Mouse (Mus musculus) MEL (cell line): ENCODE results near the gene Ppp1r8. TPM values are rescaled to one million over a fixed set of nuclear protein-coding genes. Genes with fewer than 3 reads are reported as not detected.

ENCODE experiments used
- DNase-seq: peaks from one replicate; pipeline ENCODE4 v3.0.0; 2011; ENCODE audit warnings: low read depth, low spot score
- H3K27ac ChIP-seq: 2 replicates; pipeline ENCODE4 v1.5.1; 2012; ENCODE audit warnings: low read depth, mild to moderate bottlenecking, control low read depth, low read length, moderate library complexity; ENCODE audit not compliant: control insufficient read depth
- H3K27me3 ChIP-seq, 2 experiments: fragments of 150-350 bp in 1 of 2; sonication (generic) in 1 of 2; 2 replicates each; pipeline ENCODE4 v1.6.1; 2012; ENCODE audit warnings: low read length in 2 of 2, mild to moderate bottlenecking in 2 of 2, improper control_type of control experiment in 1 of 2, moderate library complexity in 1 of 2; ENCODE audit not compliant: insufficient read depth in 2 of 2, control insufficient read depth in 1 of 2
- H3K36me3 ChIP-seq, 2 experiments: 2 replicates each; pipeline ENCODE4 v1.6.1; 2012 to 2014; ENCODE audit warnings: low read length in 2 of 2, improper control_type of control experiment in 1 of 2, inconsistent platforms in 1 of 2, mild to moderate bottlenecking in 1 of 2; ENCODE audit not compliant: insufficient read depth in 2 of 2, control insufficient read depth in 1 of 2
- H3K4me1 ChIP-seq, 2 experiments: fragments of 150-350 bp in 1 of 2; sonication (generic) in 1 of 2; 2 replicates each; pipeline ENCODE4 v1.6.1; 2012; ENCODE audit warnings: low read length in 2 of 2, improper control_type of control experiment in 1 of 2, mild to moderate bottlenecking in 1 of 2; ENCODE audit not compliant: insufficient read depth in 2 of 2, control insufficient read depth in 1 of 2
- H3K4me3 ChIP-seq, 2 experiments: fragments of 150-350 bp in 1 of 2; sonication (generic) in 1 of 2; 2 replicates each; pipeline ENCODE4 v1.5.1; 2012; ENCODE audit warnings: low read depth in 2 of 2, low read length in 2 of 2, mild to moderate bottlenecking in 2 of 2, moderate library complexity in 2 of 2, control low read depth in 1 of 2, improper control_type of control experiment in 1 of 2; ENCODE audit not compliant: control insufficient read depth in 1 of 2, insufficient read depth in 1 of 2
- H3K79me2 ChIP-seq: 2 replicates; pipeline ENCODE4 v1.6.1; 2012; ENCODE audit warnings: mild to moderate bottlenecking, low read length, moderate library complexity; ENCODE audit not compliant: control insufficient read depth, poor library complexity, insufficient read depth
- H3K9ac ChIP-seq: 2 replicates; pipeline ENCODE4 v1.6.1; 2012; ENCODE audit warnings: low read depth, mild to moderate bottlenecking, control low read depth, low read length, moderate library complexity; ENCODE audit not compliant: control insufficient read depth, poor library complexity, severe bottlenecking
- H3K9me3 ChIP-seq: fragments of 150-350 bp; sonication (generic); replicated peaks from 2 replicates; pipeline ENCODE4 v1.6.1; 2012; ENCODE audit warnings: mild to moderate bottlenecking, low read length, improper control_type of control experiment, moderate library complexity; ENCODE audit not compliant: insufficient read depth
- BHLHE40 ChIP-seq: IDR thresholded peaks from 2 replicates; pipeline ENCODE4 v1.6.1; 2012; ENCODE audit warnings: low read depth, mild to moderate bottlenecking, inconsistent platforms, low read length, improper control_type of control experiment, borderline replicate concordance
- CHD1 ChIP-seq: IDR thresholded peaks from 2 replicates; pipeline ENCODE4 v1.6.1; 2012; ENCODE audit warnings: low read depth, mild to moderate bottlenecking, inconsistent platforms, low read length, improper control_type of control experiment
- CHD2 ChIP-seq: IDR thresholded peaks from 2 replicates; pipeline ENCODE4 v1.6.1; 2011; ENCODE audit warnings: low read length, improper control_type of control experiment
- CTCF ChIP-seq, 3 experiments: IDR thresholded peaks in 2 of 3; conservative IDR thresholded peaks in 1 of 3; 2 replicates each; pipeline ENCODE4 v1.5.1; 2011 to 2012; ENCODE audit warnings: low read length in 3 of 3, low read depth in 2 of 3, mild to moderate bottlenecking in 2 of 3, improper control_type of control experiment in 1 of 3, inconsistent platforms in 1 of 3, mixed read lengths in 1 of 3, moderate library complexity in 1 of 3; ENCODE audit not compliant: control insufficient read depth in 1 of 3, insufficient read depth in 1 of 3, poor library complexity in 1 of 3, severe bottlenecking in 1 of 3
- E2F4 ChIP-seq: IDR thresholded peaks from 2 replicates; pipeline ENCODE4 v1.6.1; 2011; ENCODE audit warnings: low read depth, low read length, improper control_type of control experiment, borderline replicate concordance
- ELF1 ChIP-seq: IDR thresholded peaks from 2 replicates; pipeline ENCODE4 v1.6.1; 2014; ENCODE audit warnings: low read depth, mild to moderate bottlenecking, inconsistent platforms, low read length, improper control_type of control experiment, moderate library complexity
- EP300 ChIP-seq, 2 experiments: IDR thresholded peaks; 2 replicates each; pipeline ENCODE4 v1.6.1; 2011; ENCODE audit warnings: improper control_type of control experiment in 2 of 2, low read length in 2 of 2, low read depth in 1 of 2, mild to moderate bottlenecking in 1 of 2
- ETS1 ChIP-seq: IDR thresholded peaks from 2 replicates; pipeline ENCODE4 v1.6.1; 2012; ENCODE audit warnings: low read depth, mild to moderate bottlenecking, inconsistent platforms, low read length, improper control_type of control experiment, moderate library complexity
- GABPA ChIP-seq: IDR thresholded peaks from 2 replicates; pipeline ENCODE4 v1.6.1; 2012; ENCODE audit warnings: low read depth, mild to moderate bottlenecking, inconsistent platforms, low read length, improper control_type of control experiment, moderate library complexity
- GATA1 ChIP-seq: IDR thresholded peaks from 2 replicates; pipeline ENCODE4 v1.6.1; 2011; ENCODE audit warnings: low read depth, low read length, improper control_type of control experiment
- JUND ChIP-seq: IDR thresholded peaks from 2 replicates; pipeline ENCODE4 v1.6.1; 2011; ENCODE audit warnings: low read depth, mild to moderate bottlenecking, improper control_type of control experiment, low read length
- KAT2A ChIP-seq: conservative IDR thresholded peaks from 2 replicates; pipeline ENCODE4 v1.6.1; 2012; ENCODE audit warnings: low read depth, low read length, improper control_type of control experiment, inconsistent platforms
- MAFK ChIP-seq: IDR thresholded peaks from 2 replicates; pipeline ENCODE4 v1.6.1; 2011; ENCODE audit warnings: low read depth, mild to moderate bottlenecking, low read length, improper control_type of control experiment, borderline replicate concordance
- MAX ChIP-seq: IDR thresholded peaks from 2 replicates; pipeline ENCODE4 v1.6.1; 2011; ENCODE audit warnings: low read length, improper control_type of control experiment
- MEF2A ChIP-seq: IDR thresholded peaks from 2 replicates; pipeline ENCODE4 v1.6.1; 2014; ENCODE audit warnings: low read depth, mild to moderate bottlenecking, inconsistent platforms, low read length, improper control_type of control experiment; ENCODE audit not compliant: poor library complexity, insufficient replicate concordance, severe bottlenecking; ENCODE audit errors: extremely low read depth
- MXI1 ChIP-seq: IDR thresholded peaks from 2 replicates; pipeline ENCODE4 v1.6.1; 2011; ENCODE audit warnings: mild to moderate bottlenecking, low read depth, low read length, improper control_type of control experiment
- MYB ChIP-seq: IDR thresholded peaks from 2 replicates; pipeline ENCODE4 v1.6.1; 2011; ENCODE audit warnings: mild to moderate bottlenecking, low read depth, low read length, improper control_type of control experiment
- MYC ChIP-seq: IDR thresholded peaks from 2 replicates; pipeline ENCODE4 v1.6.1; 2011; ENCODE audit warnings: low read depth, mild to moderate bottlenecking, low read length, improper control_type of control experiment, moderate library complexity
- NELFE ChIP-seq: IDR thresholded peaks from 2 replicates; pipeline ENCODE4 v1.6.1; 2011; ENCODE audit warnings: low read depth, low read length, improper control_type of control experiment
- NRF1 ChIP-seq: IDR thresholded peaks from 2 replicates; pipeline ENCODE4 v1.6.1; 2014; ENCODE audit warnings: low read depth, mild to moderate bottlenecking, inconsistent platforms, low read length, improper control_type of control experiment, moderate library complexity; ENCODE audit not compliant: poor library complexity, insufficient read depth, severe bottlenecking
- POLR2A ChIP-seq, 2 experiments: IDR thresholded peaks; 2 replicates each; pipeline ENCODE4 v1.6.1; 2011 to 2012; ENCODE audit warnings: low read length in 2 of 2, mild to moderate bottlenecking in 2 of 2, control low read depth in 1 of 2, improper control_type of control experiment in 1 of 2, low read depth in 1 of 2, moderate library complexity in 1 of 2; ENCODE audit not compliant: control insufficient read depth in 1 of 2, insufficient read depth in 1 of 2, poor library complexity in 1 of 2
- POLR2AphosphoS2 ChIP-seq: IDR thresholded peaks from 2 replicates; pipeline ENCODE4 v1.6.1; 2011; ENCODE audit warnings: low read length, improper control_type of control experiment
- RAD21 ChIP-seq: IDR thresholded peaks from 2 replicates; pipeline ENCODE4 v1.6.1; 2011; ENCODE audit warnings: mild to moderate bottlenecking, low read depth, low read length, improper control_type of control experiment
- RCOR1 ChIP-seq: IDR thresholded peaks from 2 replicates; pipeline ENCODE4 v1.6.1; 2012; ENCODE audit warnings: low read depth, mild to moderate bottlenecking, inconsistent platforms, low read length, improper control_type of control experiment
- SIN3A ChIP-seq: IDR thresholded peaks from 2 replicates; pipeline ENCODE4 v1.6.1; 2012; ENCODE audit warnings: low read length, improper control_type of control experiment, inconsistent platforms
- SMC3 ChIP-seq: IDR thresholded peaks from 2 replicates; pipeline ENCODE4 v1.6.1; 2011; ENCODE audit warnings: low read depth, low read length, improper control_type of control experiment
- TAL1 ChIP-seq: IDR thresholded peaks from 2 replicates; pipeline ENCODE4 v1.6.1; 2012; ENCODE audit warnings: mild to moderate bottlenecking, inconsistent platforms, low read length, moderate library complexity, mixed read lengths
- TCF12 ChIP-seq: IDR thresholded peaks from 2 replicates; pipeline ENCODE4 v1.6.1; 2014; ENCODE audit warnings: low read depth, mild to moderate bottlenecking, inconsistent platforms, low read length, improper control_type of control experiment, moderate library complexity
- UBTF ChIP-seq: IDR thresholded peaks from 2 replicates; pipeline ENCODE4 v1.6.1; 2012; ENCODE audit warnings: low read depth, mild to moderate bottlenecking, inconsistent platforms, low read length, improper control_type of control experiment, moderate library complexity, borderline replicate concordance; ENCODE audit not compliant: insufficient read depth
- USF1 ChIP-seq: IDR thresholded peaks from 2 replicates; pipeline ENCODE4 v1.6.1; 2014; ENCODE audit warnings: low read depth, mild to moderate bottlenecking, inconsistent platforms, low read length, improper control_type of control experiment, moderate library complexity
- USF2 ChIP-seq, 2 experiments: IDR thresholded peaks; 2 replicates each; pipeline ENCODE4 v1.6.1; 2011 to 2012; ENCODE audit warnings: improper control_type of control experiment in 2 of 2, low read length in 2 of 2, borderline replicate concordance in 1 of 2, inconsistent platforms in 1 of 2, low read depth in 1 of 2, mild to moderate bottlenecking in 1 of 2; ENCODE audit not compliant: insufficient read depth in 1 of 2
- ZC3H11A ChIP-seq: IDR thresholded peaks from 2 replicates; pipeline ENCODE4 v1.6.1; 2012; ENCODE audit warnings: low read depth, mild to moderate bottlenecking, inconsistent platforms, low read length, improper control_type of control experiment
- ZKSCAN1 ChIP-seq: IDR thresholded peaks from 2 replicates; pipeline ENCODE4 v1.6.1; 2012; ENCODE audit warnings: low read depth, mild to moderate bottlenecking, inconsistent platforms, low read length, improper control_type of control experiment, moderate library complexity
- ZMIZ1 ChIP-seq: IDR thresholded peaks from 2 replicates; pipeline ENCODE4 v1.6.1; 2012; ENCODE audit warnings: low read depth, mild to moderate bottlenecking, inconsistent platforms, low read length, improper control_type of control experiment, moderate library complexity
- ZNF384 ChIP-seq: IDR thresholded peaks from 2 replicates; pipeline ENCODE4 v1.6.1; 2012; ENCODE audit warnings: low read depth, mild to moderate bottlenecking, inconsistent platforms, low read length, improper control_type of control experiment
- polyA plus RNA-seq, 2 experiments: library from polyadenylated mRNA; stranded (reverse) in 1 of 2; unstranded in 1 of 2; fragments of >175 nt in 1 of 2; fragments of >200 nt in 1 of 2; gene quantifications; 2 replicates each; pipeline versions ENCODE4 v1.2.1 to v1.2.4; 2012; ENCODE audit warnings: low replicate concordance in 2 of 2, low read depth in 1 of 2; ENCODE audit not compliant: insufficient read length in 2 of 2, insufficient read depth in 1 of 2, missing spikeins in 1 of 2
- total RNA-seq: library from RNA; depleted of rRNA; stranded (reverse); fragments of 300-350 nt; gene quantifications from 2 replicates; pipeline ENCODE4 v1.2.3, GENCODE M21; 2012; rRNA removed

Ppp1r8 gene
- total RNA-seq = 83.6 and 84.7 TPM in 2 replicates
- polyA plus RNA-seq = 100 to 1,000 TPM in 1 of 2 experiments, not detected in 1; 103 TPM

DNA sequence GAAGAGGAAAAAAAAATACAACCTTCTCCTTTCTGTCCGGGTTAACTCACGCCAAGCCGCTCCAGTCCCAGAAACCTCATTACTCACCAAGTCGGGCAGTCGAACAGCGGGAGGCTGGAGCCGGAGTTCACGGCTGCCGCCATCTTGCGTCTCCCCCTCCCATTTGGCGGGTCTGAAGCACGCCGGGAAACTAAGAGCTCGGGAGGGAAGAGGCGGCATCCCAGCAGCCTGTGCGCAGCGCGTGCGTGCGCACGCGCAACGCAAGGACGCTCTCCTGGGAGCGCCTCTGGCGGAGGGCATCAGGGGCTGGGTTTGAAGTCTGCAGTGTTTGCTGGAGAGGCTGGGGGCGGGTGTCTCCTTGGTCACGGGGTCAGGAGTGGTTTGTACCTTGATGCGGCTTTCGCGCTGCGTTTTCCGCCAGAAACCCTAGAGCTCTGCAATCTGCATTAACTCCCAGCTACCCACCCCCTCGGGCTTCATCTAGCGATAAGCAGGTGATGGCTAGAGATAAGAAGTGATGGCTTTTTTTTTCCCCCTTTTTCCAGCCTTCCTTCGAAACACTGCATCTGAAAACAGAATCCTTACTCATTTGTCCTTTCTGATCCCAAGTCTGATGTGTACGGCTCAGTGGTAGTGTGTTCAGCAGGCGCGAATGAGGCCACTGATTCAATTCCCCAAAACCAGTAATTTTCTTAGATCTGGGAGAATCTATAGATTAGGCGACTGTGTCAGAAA lies at the start of gene Ppp1r8:
TSS of gene Ppp1r8 (minus strand) at position 200 of the 735 bp plus-strand sequence.
- H3K36me3 ChIP-seq = peaks cover 12 to 22% of the 10 kb centered on the region in 2 experiments
- no peaks in the 10 kb centered on the region for H3K9me3 ChIP-seq
- peak within 1 kb of the TSS; percentile 81 to 96 for H3K4me3 ChIP-seq
- H3K4me1 ChIP-seq = peaks cover 13 to 15% of the 10 kb centered on the region in 2 experiments
- H3K27me3 ChIP-seq = no peaks in the 10 kb centered on the region
- peaks cover 31% of the 10 kb centered on the region for H3K79me2 ChIP-seq
- H3K27ac ChIP-seq = peak within 1 kb of the TSS; percentile 84
- peak within 1 kb of the TSS; percentile 96 for H3K9ac ChIP-seq
- peak; percentile 97 for DNase-seq
- TF ChIP-seq GATA1 (peak; percentile 88), RCOR1 (no peak), TCF12 (peak; percentile 78), KAT2A (peak; percentile 58; the same call in 1 of the 2 replicates), GABPA (no peak), ETS1 (peak; percentile 38; the same call in 1 of the 2 replicates), CHD2 (no peak), CHD1 (0 out of 2 replicates have a peak, but pooled peaks have one; percentile 89), ZC3H11A (no peak), NRF1 (peak; percentile 99; the same call in 1 of the 2 replicates), MAFK (no peak), USF2 (IDR thresholded peaks at IDR 0.05; ENCODE audit: borderline replicate concordance in 1 of 2, insufficient read depth in 1 of 2, low read depth in 1 of 2, low read length in 2 of 2) (peak in 1 of 2 experiments; percentile 20; a peak in 1 of 4 replicates), POLR2AphosphoS2 (peak; percentile 87), RAD21 (no peak), NELFE (peak; percentile 97), MXI1 (peak; percentile 64), BHLHE40 (no peak), E2F4 (peak; percentile 3; the same call in 1 of the 2 replicates), MYC (peak; percentile 53; the same call in 1 of the 2 replicates), MEF2A (no peak), ZMIZ1 (peak; percentile 95), MAX (peak; percentile 77), SIN3A (peak; percentile 45; the same call in 1 of the 2 replicates), EP300 (IDR thresholded peaks at IDR 0.05; ENCODE audit: low read depth in 1 of 2, low read length in 2 of 2) (peak; percentile 13 to 34; a peak in 3 of 4 replicates), USF1 (peak; percentile 90), TAL1 (no peak), ELF1 (peak; percentile 53), JUND (no peak), ZKSCAN1 (no peak), POLR2A (IDR thresholded peaks at IDR 0.05; ENCODE audit: control insufficient read depth in 1 of 2, insufficient read depth in 1 of 2, low read depth in 1 of 2, low read length in 2 of 2, poor library complexity in 1 of 2) (peak; percentile 97 to 99), ZNF384 (peak; percentile 73), SMC3 (no peak), CTCF (IDR thresholded peaks at IDR 0.05 in 2 of 3, conservative IDR thresholded peaks at IDR 0.05 in 1 of 3; ENCODE audit: control insufficient read depth in 1 of 3, insufficient read depth in 1 of 3, low read depth in 2 of 3, low read length in 3 of 3, poor library complexity in 1 of 3, severe bottlenecking in 1 of 3) (peak in 1 of 3 experiments; percentile 23; a peak in 3 of 6 replicates), UBTF (no peak), MYB (no peak)
